10 mouse cellular contexts compared by ENCODE assay signal in the genomic region with DNA sequence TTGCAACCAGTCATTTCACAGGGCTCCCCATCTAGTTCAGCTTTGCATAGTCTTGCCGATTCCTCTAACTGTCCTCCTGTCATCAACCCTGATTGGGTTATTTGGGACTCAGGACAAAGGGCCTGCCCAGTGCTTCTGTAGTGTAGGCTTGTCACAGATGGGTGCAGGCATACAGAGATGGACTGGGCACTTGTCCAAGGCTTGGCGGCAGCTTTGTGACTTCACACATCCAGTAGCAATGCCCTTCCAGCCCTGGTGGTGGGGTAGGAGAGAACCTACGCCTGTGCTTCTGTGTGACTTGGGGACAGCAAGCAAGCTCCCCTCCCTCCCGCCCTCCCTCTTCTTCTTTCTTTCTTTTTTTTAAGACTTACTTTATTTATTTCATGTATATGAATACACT. TPM values are rescaled to one million over a fixed set of nuclear protein-coding genes. Genes with fewer than 3 reads are reported as not detected.
A peak's percentile ranks its signal among the peaks of the same experiment; 100 is the strongest.
DNase-seq lines count a peak whose midpoint lies in the region; ATAC-seq and TF ChIP-seq lines count a peak whose summit lies in the region.
"Had no signal": no experiment of that assay in that cellular context is flagged by ENCODE, and none has a peak within 500 bp of the region (broad histone marks: within the 10 kb centered on the region; RNA-seq: fewer than 3 reads in every experiment).

No protein-coding gene starts in this region.

- H3K4me1 ChIP-seq in hindbrain, postnatal 0 days (ENCODE audit: insufficient read depth, low read length): peaks cover 11% of the 10 kb centered on the region
- no peaks in the 10 kb centered on the region for H3K4me1 ChIP-seq in hindbrain, embryonic 11.5 days (replicated peaks; ENCODE audit: control insufficient read depth, insufficient read depth, low read length)
- H3K4me1 ChIP-seq in lung, embryonic 14.5 days (ENCODE audit: insufficient read depth): no peaks in the 10 kb centered on the region
- no peaks in the 10 kb centered on the region for H3K4me1 ChIP-seq in midbrain, embryonic 10.5 days

- no peak overlapping the region for H3K27ac ChIP-seq in hindbrain, postnatal 0 days
- no peak overlapping the region for H3K27ac ChIP-seq in hindbrain, embryonic 11.5 days (ENCODE audit: low read depth, low read length)
- H3K27ac ChIP-seq in lung, embryonic 14.5 days (ENCODE audit: low read depth): no peak overlapping the region
- H3K27ac ChIP-seq in midbrain, embryonic 10.5 days (replicated peaks): no peak overlapping the region

- no peak overlapping the region for H3K4me2 ChIP-seq in hindbrain, postnatal 0 days (ENCODE audit: low read depth, low read length)
- no peak overlapping the region for H3K4me2 ChIP-seq in hindbrain, embryonic 11.5 days (replicated peaks; ENCODE audit: low read depth, low read length)
- no peak overlapping the region for H3K4me2 ChIP-seq in lung, embryonic 14.5 days

- no peak overlapping the region for H3K4me3 ChIP-seq in hindbrain, postnatal 0 days (ENCODE audit: low read length)
- no peak overlapping the region for H3K4me3 ChIP-seq in hindbrain, embryonic 11.5 days (ENCODE audit: low read depth, low read length)
- H3K4me3 ChIP-seq in lung, embryonic 14.5 days (ENCODE audit: low read depth, low read length): no peak overlapping the region
- H3K4me3 ChIP-seq in midbrain, embryonic 10.5 days: no peak overlapping the region
- H3K4me3 ChIP-seq: myocyte had no signal

- H3K36me3 ChIP-seq in hindbrain, postnatal 0 days (ENCODE audit: insufficient read depth, low read length): 0 out of 2 replicates have a peak, but pooled peaks cover 4% of the 10 kb centered on the region
- peaks cover 3% of the 10 kb centered on the region; the same call in 1 of the 2 replicates for H3K36me3 ChIP-seq in hindbrain, embryonic 11.5 days (ENCODE audit: control insufficient read depth, insufficient read depth, low read length)
- H3K36me3 ChIP-seq in lung, embryonic 14.5 days (ENCODE audit: insufficient read depth): peaks cover 47% of the 10 kb centered on the region
- H3K36me3 ChIP-seq in midbrain, embryonic 10.5 days: peaks cover 92% of the 10 kb centered on the region

- ATAC-seq in hindbrain, postnatal 0 days: peak; percentile 69
- no peak for ATAC-seq in hindbrain, embryonic 11.5 days (ENCODE audit: low FRiP score)
- ATAC-seq in lung, embryonic 14.5 days (ENCODE audit: insufficient read depth): no peak
- no peak for ATAC-seq in inflammation-experienced regulatory T-cells, adult 6 months
- no peak for ATAC-seq in activated CD4-positive, CD25-positive, alpha-beta regulatory T cell, adult 4 months
- ATAC-seq: Patski had no signal

- no peak overlapping the region for H3K9ac ChIP-seq in hindbrain, postnatal 0 days (replicated peaks; ENCODE audit: low read length)
- H3K9ac ChIP-seq in hindbrain, embryonic 11.5 days (ENCODE audit: low read depth, low read length): no peak overlapping the region
- H3K9ac ChIP-seq in lung, embryonic 14.5 days: no peak overlapping the region

- no peaks in the 10 kb centered on the region for H3K27me3 ChIP-seq in hindbrain, postnatal 0 days (ENCODE audit: insufficient read depth, low read length)
- H3K27me3 ChIP-seq in hindbrain, embryonic 11.5 days (ENCODE audit: control insufficient read depth, insufficient read depth, low read length): no peaks in the 10 kb centered on the region
- H3K27me3 ChIP-seq in lung, embryonic 14.5 days (ENCODE audit: insufficient read depth, low read length): no peaks in the 10 kb centered on the region
- H3K27me3 ChIP-seq in midbrain, embryonic 10.5 days (ENCODE audit: low read depth, poor library complexity, severe bottlenecking): no peaks in the 10 kb centered on the region
- H3K27me3 ChIP-seq: Patski had no signal

- WGBS in hindbrain, postnatal 0 days: 65% methylated on average over 4 of the region's 4 CpGs
- 92% methylated on average over 4 of the region's 4 CpGs for WGBS in hindbrain, embryonic 11.5 days
- WGBS in lung, embryonic 14.5 days: 71% methylated on average over 4 of the region's 4 CpGs
- WGBS in midbrain, embryonic 10.5 days: 94% methylated on average over 4 of the region's 4 CpGs

- peak; percentile 82 for DNase-seq in hindbrain, postnatal 0 days (ENCODE audit: low spot score)
- no peak for DNase-seq in hindbrain, embryonic 11.5 days (ENCODE audit: low spot score)
- peak; percentile 59 for DNase-seq in adrenal gland, adult 2 months
- DNase-seq in cerebellum, postnatal 36 days: peak; percentile 91 to 92
- peak; percentile 54 for DNase-seq in lung, embryonic 14.5 days
- DNase-seq in midbrain, embryonic 10.5 days (ENCODE audit: low spot score): no peak

- H3K9me3 ChIP-seq in hindbrain, postnatal 0 days (ENCODE audit: low read length): no peaks in the 10 kb centered on the region
- H3K9me3 ChIP-seq in hindbrain, embryonic 11.5 days (ENCODE audit: control insufficient read depth, low read length): no peaks in the 10 kb centered on the region
- no peaks in the 10 kb centered on the region for H3K9me3 ChIP-seq in lung, embryonic 14.5 days (ENCODE audit: low read depth, low read length)
- H3K9me3 ChIP-seq in midbrain, embryonic 10.5 days (replicated peaks): no peaks in the 10 kb centered on the region

- TF ChIP-seq CTCF in hindbrain, postnatal 0 days (IDR thresholded peaks at IDR 0.05; ENCODE audit: low read depth): peak; percentile 45
- TF ChIP-seq CTCF in lung, embryonic 14.5 days (IDR thresholded peaks at IDR 0.05; ENCODE audit: low read depth): no peak

RNA-seq across cellular contexts. Expression of a gene that starts 39.6 kb away (rescaled TPM):
- 27.3 and 31.0 TPM in 2 replicates for total RNA-seq in hindbrain, postnatal 0 days (2014; rRNA removed)
- 100 and 105 TPM in 2 replicates for polyA plus RNA-seq in hindbrain, postnatal 0 days (2015; fragmentation: Nextera tagmentation; extraction: Ambion mirVana)
- 80.9 and 104 TPM in 2 replicates for polyA plus RNA-seq in hindbrain, embryonic 11.5 days (2014; fragmentation: Nextera tagmentation; extraction: Ambion mirVana)
- total RNA-seq in adrenal gland, adult 2 months (2021): 10 to 100 TPM; 37.8 to 44.5 TPM
- polyA plus RNA-seq in adrenal gland, adult 2 months (2012; rRNA removed): 18.1 and 18.8 TPM in 2 replicates
- 73.6 and 77.3 TPM in 2 replicates for polyA plus RNA-seq in lung, embryonic 14.5 days (2014; fragmentation: Nextera tagmentation; extraction: Ambion mirVana)
- 100 to 1,000 TPM in 1 of 3 experiments, 10 to 100 TPM in 2; 56.7 to 100 (median 81.3) TPM for polyA plus RNA-seq in inflammation-experienced regulatory T-cells, adult 6 months (2017; shearing (Covaris generic))
- polyA plus RNA-seq in activated CD4-positive, CD25-positive, alpha-beta regulatory T cell, adult 4 months (2017; shearing (Covaris generic)): 10 to 100 TPM; 56.4 to 77.6 TPM
- 75.5 and 82.8 TPM in 2 replicates for polyA plus RNA-seq in midbrain, embryonic 10.5 days (2016; fragmentation: Nextera tagmentation; extraction: Ambion mirVana)

RNA-seq across cellular contexts. Expression of a gene that starts 55.8 kb away (rescaled TPM):
- 250 and 341 TPM in 2 replicates for total RNA-seq in hindbrain, postnatal 0 days (2014; rRNA removed)
- 448 and 480 TPM in 2 replicates for polyA plus RNA-seq in hindbrain, postnatal 0 days (2015; fragmentation: Nextera tagmentation; extraction: Ambion mirVana)
- 639 and 715 TPM in 2 replicates for polyA plus RNA-seq in hindbrain, embryonic 11.5 days (2014; fragmentation: Nextera tagmentation; extraction: Ambion mirVana)
- total RNA-seq in adrenal gland, adult 2 months (2021): 100 to 1,000 TPM; 269 to 386 TPM
- polyA plus RNA-seq in adrenal gland, adult 2 months (2012; rRNA removed): 89.7 and 94.8 TPM in 2 replicates
- 563 and 569 TPM in 2 replicates for polyA plus RNA-seq in lung, embryonic 14.5 days (2014; fragmentation: Nextera tagmentation; extraction: Ambion mirVana)
- polyA plus RNA-seq in inflammation-experienced regulatory T-cells, adult 6 months (2017; shearing (Covaris generic)): 100 to 1,000 TPM; 572 to 796 (median 746) TPM
- 100 to 1,000 TPM; 578 to 629 TPM for polyA plus RNA-seq in activated CD4-positive, CD25-positive, alpha-beta regulatory T cell, adult 4 months (2017; shearing (Covaris generic))
- polyA plus RNA-seq in midbrain, embryonic 10.5 days (2016; fragmentation: Nextera tagmentation; extraction: Ambion mirVana): 584 and 587 TPM in 2 replicates

Comparison
In these comparisons a context has a peak if more than half of its experiments do, and no peak if none do; other contexts are left out.
1. DNase-seq: peak in hindbrain, postnatal 0 days (single experiment), adrenal gland, adult 2 months (single experiment), cerebellum, postnatal 36 days (2 of 2) and lung, embryonic 14.5 days (single experiment); none in hindbrain, embryonic 11.5 days (single experiment) and midbrain, embryonic 10.5 days (single experiment).